Mouse (Mus musculus): Measurements from ENCODE around the gene Hoxd4.

DNA sequence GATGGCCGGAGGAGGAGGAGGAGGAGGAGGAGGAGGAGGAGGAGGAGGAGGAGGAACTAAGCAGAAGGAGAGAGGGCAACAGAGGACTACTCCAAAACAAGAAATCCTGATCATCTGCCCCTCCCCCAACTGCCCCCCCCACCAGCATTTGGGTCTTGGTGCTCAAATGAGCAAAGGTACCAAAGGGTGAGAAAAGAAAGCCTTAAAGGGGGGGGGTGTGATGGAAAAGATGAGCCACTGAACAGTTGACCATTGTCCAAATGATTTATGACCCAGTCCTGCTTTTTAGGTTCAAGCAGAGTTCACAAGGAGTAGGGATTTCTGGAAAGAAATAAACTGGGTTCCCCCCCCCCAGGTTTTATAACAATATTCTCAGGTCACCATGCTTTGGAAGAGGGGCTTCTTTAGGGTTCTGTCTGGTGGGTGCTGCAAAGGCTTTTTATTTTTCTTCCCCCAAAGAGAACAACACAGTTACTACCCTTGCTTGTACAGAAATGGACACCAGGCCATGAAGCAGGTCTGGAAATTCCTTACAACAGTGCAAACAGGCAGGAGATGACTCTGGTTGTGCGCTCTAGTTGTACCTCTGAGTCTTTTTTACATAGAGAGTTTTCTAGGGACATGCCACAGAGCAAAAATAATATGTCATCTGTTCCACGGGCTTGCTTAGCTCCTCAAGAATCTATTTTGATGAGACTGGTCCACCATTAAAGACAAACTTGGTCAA lies 29.7 kb downstream of the Hoxd4 start:
- no peak for TF ChIP-seq MYOD1 (IDR thresholded peaks at IDR 0.05; ENCODE audit: control insufficient read depth, insufficient read length, low read depth)
- no peak for TF ChIP-seq CTCF (IDR thresholded peaks at IDR 0.05; ENCODE audit: control insufficient read depth, insufficient read depth, insufficient read length)

All from C2C12 (cell line).